Mouse (Mus musculus) cerebellum, adult 2 months (tissue): ENCODE measurements around the gene Col20a1.

Experiments used
- CTCF ChIP-seq: fragments of 200-500 bp; IDR thresholded peaks from 2 replicates; pipeline ENCODE4 v1.5.1; 2011; ENCODE audit warnings: low read depth, mild to moderate bottlenecking, control low read depth, low read length, moderate library complexity, borderline replicate concordance; ENCODE audit not compliant: insufficient read depth
- POLR2A ChIP-seq: fragments of 200-500 bp; IDR thresholded peaks from 2 replicates; pipeline ENCODE4 v1.6.1; 2011; ENCODE audit warnings: low read length, control low read depth, borderline replicate concordance; ENCODE audit not compliant: insufficient read depth

DNA sequence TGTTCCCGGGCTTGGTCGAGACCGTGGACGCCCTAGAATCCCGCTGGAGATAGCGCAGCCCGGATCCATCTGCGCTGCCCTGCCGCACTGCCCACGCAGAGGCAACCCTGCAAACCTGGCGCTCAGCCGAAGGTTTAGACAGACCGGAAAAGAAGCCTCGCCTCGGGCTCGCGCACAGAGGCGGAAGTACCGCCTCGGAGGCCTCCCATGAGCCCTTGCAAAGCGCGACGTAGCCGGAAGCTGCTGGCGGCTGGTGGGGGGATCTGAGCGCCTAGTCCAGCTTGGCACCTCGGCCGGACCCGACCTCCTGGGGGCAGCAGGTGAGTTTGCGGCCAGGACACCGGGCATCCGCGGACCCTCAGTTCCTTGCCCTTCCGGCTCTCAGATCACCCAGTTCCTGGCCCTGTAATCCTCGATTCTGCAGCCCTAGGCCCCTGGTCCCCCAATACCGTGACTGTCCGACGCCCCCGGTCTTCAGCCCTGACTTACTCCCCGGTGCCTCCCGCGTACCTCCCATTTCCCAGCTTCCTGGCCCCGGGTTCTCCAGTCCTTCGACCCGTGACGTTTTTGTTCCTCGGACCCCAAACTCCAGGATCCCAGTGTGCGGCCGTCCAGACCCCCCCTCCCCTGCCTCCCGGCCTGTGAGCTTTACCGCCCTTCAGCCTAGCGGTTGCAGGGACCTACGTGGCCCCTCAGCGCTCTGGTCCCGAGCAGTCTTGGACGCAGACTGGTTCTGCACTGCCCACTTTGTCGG lies 19.1 kb upstream of the Col20a1 start, which contains the start of gene Arfgap1:
- TF ChIP-seq CTCF (no peak), POLR2A (peak; percentile 93)
